ENCODE assay signal across 11 mouse cellular contexts in genomic region chr16:10974939-10975338, GRCm38 (mm10).
DNase-seq lines count a peak whose midpoint lies in the region; ATAC-seq and TF ChIP-seq lines count a peak whose summit lies in the region.
"Had no signal": no experiment of that assay in that cellular context is flagged by ENCODE, and none has a peak within 500 bp of the region (broad histone marks: within the 10 kb centered on the region; RNA-seq: fewer than 3 reads in every experiment).

No protein-coding gene starts in this region.

- H3K27me3 ChIP-seq in hindbrain, embryonic 10.5 days (ENCODE audit: insufficient read depth, poor library complexity, severe bottlenecking): no peaks in the 10 kb centered on the region
- H3K27me3 ChIP-seq in hindbrain, postnatal 0 days (ENCODE audit: insufficient read depth, low read length): no peaks in the 10 kb centered on the region
- H3K27me3 ChIP-seq in MEL (ENCODE audit: control insufficient read depth in 1 of 2, insufficient read depth in 2 of 2, low read length in 2 of 2): no peaks in the 10 kb centered on the region
- H3K27me3 ChIP-seq in hindbrain, embryonic 15.5 days: no peaks in the 10 kb centered on the region
- H3K27me3 ChIP-seq: liver, embryonic 12.5 days; stomach, embryonic 15.5 days had no signal

- WGBS in hindbrain, embryonic 10.5 days: 70% methylated on average over 5 of the region's 5 CpGs
- 81% methylated on average over 5 of the region's 5 CpGs for WGBS in hindbrain, postnatal 0 days
- 68% methylated on average over 5 of the region's 5 CpGs for WGBS in hindbrain, embryonic 15.5 days

- H3K27ac ChIP-seq in hindbrain, embryonic 10.5 days: peak overlapping the region; percentile 79; the same call in 1 of the 2 replicates
- no peak overlapping the region for H3K27ac ChIP-seq in hindbrain, postnatal 0 days
- H3K27ac ChIP-seq in MEL (ENCODE audit: control insufficient read depth, low read depth, low read length): no peak overlapping the region
- H3K27ac ChIP-seq in hindbrain, embryonic 15.5 days (replicated peaks): no peak overlapping the region
- H3K27ac ChIP-seq: liver, embryonic 12.5 days; stomach, embryonic 15.5 days had no signal

- no peak overlapping the region for H3K9ac ChIP-seq in hindbrain, postnatal 0 days (replicated peaks; ENCODE audit: low read length)
- no peak overlapping the region for H3K9ac ChIP-seq in MEL (ENCODE audit: control insufficient read depth, low read depth, low read length, poor library complexity, severe bottlenecking)
- no peak overlapping the region for H3K9ac ChIP-seq in hindbrain, embryonic 15.5 days
- H3K9ac ChIP-seq: liver, embryonic 12.5 days; stomach, embryonic 15.5 days had no signal

- DNase-seq in adrenal gland, postnatal 10 days: peak; percentile 80
- DNase-seq in adrenal gland, adult 8-10 months: no peak
- no peak for DNase-seq in hindbrain, embryonic 10.5 days (ENCODE audit: low spot score)
- no peak for DNase-seq in hindbrain, postnatal 0 days (ENCODE audit: low spot score)
- peak; percentile 70 for DNase-seq in MEL (ENCODE audit: low read depth, low spot score)
- DNase-seq in frontal cortex, postnatal 25 days (ENCODE audit: low spot score in 2 of 2): no peak
- DNase-seq in right cerebral cortex, postnatal 36 days (ENCODE audit: low spot score in 2 of 2): no peak

- peaks cover 91% of the 10 kb centered on the region for H3K4me1 ChIP-seq in hindbrain, embryonic 10.5 days (replicated peaks)
- peaks cover 9% of the 10 kb centered on the region for H3K4me1 ChIP-seq in hindbrain, postnatal 0 days (ENCODE audit: insufficient read depth, low read length)
- H3K4me1 ChIP-seq in MEL (ENCODE audit: control insufficient read depth in 1 of 2, insufficient read depth in 2 of 2, low read length in 2 of 2): no peaks in the 10 kb centered on the region
- H3K4me1 ChIP-seq in hindbrain, embryonic 15.5 days (replicated peaks): peaks cover 3% of the 10 kb centered on the region; the same call in 1 of the 2 replicates

- H3K36me3 ChIP-seq in hindbrain, embryonic 10.5 days: peaks cover 52% of the 10 kb centered on the region
- H3K36me3 ChIP-seq in hindbrain, postnatal 0 days (ENCODE audit: insufficient read depth, low read length): no peaks in the 10 kb centered on the region
- H3K36me3 ChIP-seq in MEL (ENCODE audit: control insufficient read depth in 1 of 2, insufficient read depth in 2 of 2, low read length in 2 of 2): peaks cover 0 to 2% of the 10 kb centered on the region in 2 experiments; a peak in 1 of 4 replicates
- H3K36me3 ChIP-seq in hindbrain, embryonic 15.5 days: no peaks in the 10 kb centered on the region
- H3K36me3 ChIP-seq: liver, embryonic 12.5 days; stomach, embryonic 15.5 days had no signal

- no peak for TF ChIP-seq EP300 in MEL (IDR thresholded peaks at IDR 0.05; ENCODE audit: low read depth in 1 of 2, low read length in 2 of 2)

- TF ChIP-seq RAD21 in MEL (IDR thresholded peaks at IDR 0.05; ENCODE audit: low read depth, low read length): no peak

- H3K79me2 ChIP-seq in MEL (ENCODE audit: control insufficient read depth, insufficient read depth, low read length, poor library complexity): peaks cover 2% of the 10 kb centered on the region; the same call in 1 of the 2 replicates

- H3K4me3 ChIP-seq in hindbrain, embryonic 10.5 days: no peak overlapping the region
- H3K4me3 ChIP-seq in hindbrain, postnatal 0 days (ENCODE audit: low read length): no peak overlapping the region
- H3K4me3 ChIP-seq in MEL (ENCODE audit: control insufficient read depth in 1 of 2, insufficient read depth in 1 of 2, low read depth in 2 of 2, low read length in 2 of 2): no peak overlapping the region
- H3K4me3 ChIP-seq in hindbrain, embryonic 15.5 days: no peak overlapping the region
- H3K4me3 ChIP-seq: liver, embryonic 12.5 days; stomach, embryonic 15.5 days had no signal

- no peak for TF ChIP-seq CTCF in hindbrain, postnatal 0 days (IDR thresholded peaks at IDR 0.05; ENCODE audit: low read depth)
- TF ChIP-seq CTCF in MEL (IDR thresholded peaks at IDR 0.05 in 2 of 3, conservative IDR thresholded peaks at IDR 0.05 in 1 of 3; ENCODE audit: control insufficient read depth in 1 of 3, insufficient read depth in 1 of 3, low read depth in 2 of 3, low read length in 3 of 3, poor library complexity in 1 of 3, severe bottlenecking in 1 of 3): no peak

- H3K4me2 ChIP-seq in hindbrain, postnatal 0 days (ENCODE audit: low read depth, low read length): no peak overlapping the region
- no peak overlapping the region for H3K4me2 ChIP-seq in hindbrain, embryonic 15.5 days
- H3K4me2 ChIP-seq: liver, embryonic 12.5 days; stomach, embryonic 15.5 days had no signal

- no peak for ATAC-seq in hindbrain, postnatal 0 days
- ATAC-seq in hindbrain, embryonic 15.5 days (ENCODE audit: low FRiP score, low read depth): 0 out of 2 replicates have a peak, but pooled peaks have one; percentile 76
- ATAC-seq: intestine, embryonic 16.5 days; liver, embryonic 12.5 days had no signal

- TF ChIP-seq POLR2A in MEL (IDR thresholded peaks at IDR 0.05; ENCODE audit: control insufficient read depth in 1 of 2, insufficient read depth in 1 of 2, low read depth in 1 of 2, low read length in 2 of 2, poor library complexity in 1 of 2): no peak

- H3K9me3 ChIP-seq in hindbrain, embryonic 10.5 days: no peaks in the 10 kb centered on the region
- no peaks in the 10 kb centered on the region for H3K9me3 ChIP-seq in hindbrain, postnatal 0 days (ENCODE audit: low read length)
- no peaks in the 10 kb centered on the region for H3K9me3 ChIP-seq in MEL (replicated peaks; ENCODE audit: insufficient read depth, low read length)
- H3K9me3 ChIP-seq in hindbrain, embryonic 15.5 days: no peaks in the 10 kb centered on the region
- H3K9me3 ChIP-seq: liver, embryonic 12.5 days; stomach, embryonic 15.5 days had no signal

TF ChIP-seq in MEL, 35 proteins besides CTCF, POLR2A, EP300 and RAD21:
- no peak for TF ChIP-seq CHD1 (IDR thresholded peaks at IDR 0.05; ENCODE audit: low read depth, low read length)

Comparison
In these comparisons a context has a peak if more than half of its experiments do, and no peak if none do; other contexts are left out.
1. DNase-seq: peak in adrenal gland, postnatal 10 days (single experiment) and MEL (single experiment); none in adrenal gland, adult 8-10 months (single experiment), hindbrain, embryonic 10.5 days (single experiment), hindbrain, postnatal 0 days (single experiment), frontal cortex, postnatal 25 days (0 of 2) and right cerebral cortex, postnatal 36 days (0 of 2).